Mouse (Mus musculus): ENCODE data around the gene Olfr1107. TPM values are rescaled to one million over a fixed set of nuclear protein-coding genes. Genes with fewer than 3 reads are reported as not detected.

Olfr1107 gene
- total RNA-seq (2021) = not detected
- long read RNA-seq, experiment 1 = 0 reads
- long read RNA-seq, experiment 2 = 0 reads

- no peak for DNase-seq (ENCODE audit: low spot score in 2 of 2)
These were observed at the start of gene Olfr1107 for GRCm38 (mm10) chr2:87075717-87076116. Olfr1107 (minus strand) TSS chr2:87075817.

GRCm38 (mm10) chr2:87114467-87114866 is 38.9 kb upstream of the Olfr1107 start, which contains the start of gene Olfr259:
Olfr259 (minus strand) TSS chr2:87114567.
- DNase-seq (ENCODE audit: low spot score in 2 of 2) = no peak

- no peak for DNase-seq (ENCODE audit: low spot score in 2 of 2)
These were observed 20.3 kb upstream of the Olfr1107 start, which contains the start of gene Olfr1109 for GRCm38 (mm10) chr2:87095908-87096307. Olfr1109 (minus strand) TSS chr2:87096008.

- DNase-seq (ENCODE audit: low spot score in 2 of 2) = no peak
These were observed 23.4 kb downstream of the Olfr1107 start, which contains the start of gene Olfr1106 for GRCm38 (mm10) chr2:87052173-87052572. Olfr1106 (minus strand) TSS chr2:87052273.

- no peak for DNase-seq (ENCODE audit: low spot score in 2 of 2)
These were observed 39.2 kb downstream of the Olfr1107 start, which contains the start of gene Olfr1105 for GRCm38 (mm10) chr2:87036431-87036830. Olfr1105 (minus strand) TSS chr2:87036531.

- DNase-seq (ENCODE audit: low spot score in 2 of 2) = no peak
These were observed 48.6 kb downstream of the Olfr1107 start, which contains the start of gene Olfr1104 for GRCm38 (mm10) chr2:87026980-87027379. Olfr1104 (minus strand) TSS chr2:87027080.

Other genes with a start within 250 kb of the Olfr1107 start
- not detected for gene Olfr1095, start 224.1 kb downstream of the Olfr1107 start, total RNA-seq (2021)
- not detected for gene Gm13723, start 201.0 kb downstream of the Olfr1107 start, total RNA-seq (2021)
- not detected for gene Olfr1097, start 183.6 kb downstream of the Olfr1107 start, total RNA-seq (2021)
- not detected for gene Olfr1098, start 151.3 kb downstream of the Olfr1107 start, total RNA-seq (2021)
- not detected for gene Olfr1099, start 115.1 kb downstream of the Olfr1107 start, total RNA-seq (2021)
- not detected for gene Olfr1100, start 95.9 kb downstream of the Olfr1107 start, total RNA-seq (2021)
- gene Olfr1101, start 84.6 kb downstream of the Olfr1107 start, total RNA-seq (2021) = not detected
- not detected for gene Olfr1102, start 77.4 kb downstream of the Olfr1107 start, total RNA-seq (2021)
- gene Olfr1104, start 48.7 kb downstream of the Olfr1107 start, total RNA-seq (2021) = not detected
- gene Olfr1105, start 39.3 kb downstream of the Olfr1107 start, total RNA-seq (2021) = not detected
- not detected for gene Olfr1106, start 23.5 kb downstream of the Olfr1107 start, total RNA-seq (2021)
- not detected for gene Olfr1109, start 20.2 kb upstream of the Olfr1107 start, total RNA-seq (2021)
- not detected for gene Olfr259, start 38.8 kb upstream of the Olfr1107 start, total RNA-seq (2021)
- not detected for gene Olfr1110, start 64.5 kb upstream of the Olfr1107 start, total RNA-seq (2021)
- gene Olfr1111, start 76.8 kb upstream of the Olfr1107 start, total RNA-seq (2021) = not detected
- not detected for gene Olfr1112, start 112.0 kb upstream of the Olfr1107 start, total RNA-seq (2021)
- not detected for gene Olfr1113, start 133.2 kb upstream of the Olfr1107 start, total RNA-seq (2021)
- not detected for gene Olfr1115, start 172.2 kb upstream of the Olfr1107 start, total RNA-seq (2021)
- gene Olfr1116, start 191.7 kb upstream of the Olfr1107 start, total RNA-seq (2021) = not detected
- gene Olfr1118, start 231.8 kb upstream of the Olfr1107 start, total RNA-seq (2021) = not detected

Measured in layer of hippocampus, postnatal 14 days (tissue).